Mouse (Mus musculus): ENCODE data around the gene Nsmce3. TPM values are rescaled to one million over a fixed set of nuclear protein-coding genes. Genes with fewer than 3 reads are reported as not detected.

The Nsmce3 gene
- polyA plus RNA-seq, 1 experiment from 2014 or later = 11.1 TPM

DNA sequence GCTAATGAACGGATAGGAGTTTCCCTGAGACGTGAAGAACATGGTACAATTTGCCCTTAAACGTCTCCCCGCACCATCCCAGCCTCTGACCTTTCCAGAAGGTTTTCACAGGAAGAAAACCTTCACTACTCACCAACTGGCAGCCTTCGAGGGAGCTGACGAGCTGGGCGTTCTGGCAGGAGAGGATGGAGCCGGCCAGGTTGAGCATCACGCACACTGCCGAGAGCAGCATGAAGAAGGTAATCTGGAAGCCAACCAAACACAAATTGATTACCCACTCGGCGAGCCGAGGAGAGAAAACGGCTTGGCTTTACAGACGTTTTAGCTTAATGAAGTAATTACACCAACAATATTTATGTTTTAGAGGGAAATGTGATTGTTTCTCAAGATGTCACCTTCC, 16.8 kb downstream of the Nsmce3 start:
- peak overlapping the region; percentile 23; the same call in 1 of the 2 replicates for H3K27ac ChIP-seq
- H3K4me2 ChIP-seq (replicated peaks) = no peak overlapping the region

GRCm38 (mm10) chr7:64855389-64855927, 17.3 kb downstream of the Nsmce3 start:
- Histone ChIP-seq H3K4me2 (replicated peaks) (no peak overlapping the region), H3K4me3 (no peak overlapping the region), H3K9me3 (replicated peaks) (no peaks in the 10 kb centered on the region), H3K27ac (no peak overlapping the region), H3K9ac (no peak overlapping the region), H3K36me3 (no peaks in the 10 kb centered on the region), H3K27me3 (no peaks in the 10 kb centered on the region), H3K4me1 (no peaks in the 10 kb centered on the region)
- WGBS = 93% methylated on average over 5 of the region's 10 CpGs
- ATAC-seq (ENCODE audit: low FRiP score) = no peak

More for the DNA sequence above, 16.8 kb downstream of the Nsmce3 start:
- H3K4me3 ChIP-seq = no peak overlapping the region
- no peaks in the 10 kb centered on the region for H3K4me1 ChIP-seq
- 74% methylated on average over 15 of the region's 15 CpGs for WGBS
- ATAC-seq (ENCODE audit: low FRiP score) = no peak
- H3K9me3 ChIP-seq (replicated peaks) = no peaks in the 10 kb centered on the region
- no peaks in the 10 kb centered on the region for H3K36me3 ChIP-seq
- H3K9ac ChIP-seq = no peak overlapping the region
- H3K27me3 ChIP-seq = no peaks in the 10 kb centered on the region

DNA sequence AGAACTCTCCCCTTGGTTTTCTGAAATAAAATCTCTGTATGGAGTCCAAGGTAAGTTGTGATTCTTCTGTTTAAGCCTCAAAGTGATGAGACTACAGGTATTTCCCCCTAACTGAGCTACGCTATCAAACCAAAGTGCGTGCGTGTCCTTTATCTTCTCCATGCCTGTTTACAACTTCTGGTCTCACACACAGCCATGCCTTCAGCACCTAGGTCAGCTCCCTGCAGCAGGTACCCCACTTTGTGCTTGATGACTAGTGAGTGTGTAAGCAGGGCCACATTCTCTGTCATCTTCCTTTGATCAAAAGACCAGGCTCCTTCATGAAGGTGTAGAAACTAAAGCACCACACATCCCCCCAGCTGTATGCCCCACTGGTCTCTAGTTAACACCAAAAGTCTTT, 22.0 kb downstream of the Nsmce3 start:
- ATAC-seq (ENCODE audit: low FRiP score) = no peak
- no peaks in the 10 kb centered on the region for H3K27me3 ChIP-seq
- no peaks in the 10 kb centered on the region for H3K4me1 ChIP-seq
- H3K9me3 ChIP-seq (replicated peaks) = no peaks in the 10 kb centered on the region
- H3K27ac ChIP-seq = no peak overlapping the region
- H3K36me3 ChIP-seq = no peaks in the 10 kb centered on the region
- H3K4me2 ChIP-seq (replicated peaks) = no peak overlapping the region
- no peak overlapping the region for H3K4me3 ChIP-seq
- 52% methylated on average over 3 of the region's 3 CpGs for WGBS
- no peak overlapping the region for H3K9ac ChIP-seq

DNA sequence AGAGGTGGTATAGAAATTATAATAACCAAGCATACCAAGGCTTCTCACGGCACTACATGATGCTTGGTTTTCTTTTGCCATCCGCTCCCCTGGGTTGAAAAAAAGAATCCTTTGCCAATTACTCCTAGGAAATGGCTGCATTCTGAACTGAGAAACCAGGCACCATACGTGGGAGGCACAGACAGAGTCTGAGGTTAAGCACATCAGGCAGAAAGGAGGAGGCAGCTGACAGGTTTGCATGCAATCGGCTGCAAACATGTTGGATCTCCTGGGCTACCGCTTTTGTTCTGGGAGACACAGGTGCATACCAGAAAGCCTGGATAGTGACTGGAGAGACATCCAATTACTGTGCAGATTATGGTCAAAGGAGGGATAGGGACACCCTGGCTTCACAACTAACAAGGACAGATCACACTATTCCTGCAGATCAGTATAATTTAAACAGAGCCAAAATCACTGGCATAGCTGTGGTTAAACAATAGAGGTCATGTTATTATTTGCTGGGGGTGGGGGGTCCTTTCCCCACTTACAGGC, 25.4 kb downstream of the Nsmce3 start:
- H3K36me3 ChIP-seq = no peaks in the 10 kb centered on the region
- 80% methylated on average over 5 of the region's 5 CpGs for WGBS
- no peak overlapping the region for H3K4me3 ChIP-seq
- no peaks in the 10 kb centered on the region for H3K9me3 ChIP-seq (replicated peaks)
- no peaks in the 10 kb centered on the region for H3K4me1 ChIP-seq
- no peaks in the 10 kb centered on the region for H3K27me3 ChIP-seq
- H3K4me2 ChIP-seq (replicated peaks) = no peak overlapping the region
- H3K27ac ChIP-seq = no peak overlapping the region
- H3K9ac ChIP-seq = no peak overlapping the region
- no peak for ATAC-seq (ENCODE audit: low FRiP score)

DNA sequence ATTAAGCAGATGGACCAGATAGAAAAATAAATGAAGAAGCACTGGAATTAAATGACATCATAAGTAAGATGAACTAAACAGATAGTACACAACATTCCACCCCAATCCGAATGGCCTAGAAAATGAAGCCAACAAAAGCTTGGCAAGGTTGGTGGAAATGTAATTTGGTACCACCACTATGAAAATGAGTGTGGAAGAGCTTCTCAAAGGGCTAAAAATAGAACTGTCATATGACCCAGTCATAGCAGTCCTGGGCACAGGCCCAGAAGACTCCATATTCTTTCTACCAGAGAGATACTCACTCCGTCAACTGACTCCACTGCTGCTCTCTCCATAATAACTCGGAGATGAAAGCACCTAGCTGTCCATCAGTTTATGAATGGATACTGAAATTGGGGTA, 26.7 kb downstream of the Nsmce3 start:
- ATAC-seq (ENCODE audit: low FRiP score) = no peak
- H3K27ac ChIP-seq = no peak overlapping the region
- H3K4me1 ChIP-seq = peaks cover 7% of the 10 kb centered on the region
- H3K4me2 ChIP-seq (replicated peaks) = no peak overlapping the region
- no peak overlapping the region for H3K9ac ChIP-seq
- H3K4me3 ChIP-seq = no peak overlapping the region
- WGBS = 96% methylated on average over 3 of the region's 3 CpGs
- H3K9me3 ChIP-seq (replicated peaks) = no peaks in the 10 kb centered on the region
- no peaks in the 10 kb centered on the region for H3K27me3 ChIP-seq
- no peaks in the 10 kb centered on the region for H3K36me3 ChIP-seq

GRCm38 (mm10) chr7:64840946-64841659, 31.7 kb downstream of the Nsmce3 start:
- 0 out of 2 replicates have a peak, but pooled peaks cover 4% of the 10 kb centered on the region for H3K27me3 ChIP-seq
- H3K36me3 ChIP-seq = no peaks in the 10 kb centered on the region
- 29% methylated on average over 10 of the region's 10 CpGs for WGBS
- peaks cover 22% of the 10 kb centered on the region for H3K4me1 ChIP-seq
- H3K27ac ChIP-seq = peak overlapping the region; percentile 60
- peak overlapping the region; percentile 30 for H3K4me2 ChIP-seq (replicated peaks)
- H3K9me3 ChIP-seq (replicated peaks) = no peaks in the 10 kb centered on the region
- peak; percentile 87 for ATAC-seq (ENCODE audit: low FRiP score)
- H3K9ac ChIP-seq = no peak overlapping the region
- H3K4me3 ChIP-seq = no peak overlapping the region

DNA sequence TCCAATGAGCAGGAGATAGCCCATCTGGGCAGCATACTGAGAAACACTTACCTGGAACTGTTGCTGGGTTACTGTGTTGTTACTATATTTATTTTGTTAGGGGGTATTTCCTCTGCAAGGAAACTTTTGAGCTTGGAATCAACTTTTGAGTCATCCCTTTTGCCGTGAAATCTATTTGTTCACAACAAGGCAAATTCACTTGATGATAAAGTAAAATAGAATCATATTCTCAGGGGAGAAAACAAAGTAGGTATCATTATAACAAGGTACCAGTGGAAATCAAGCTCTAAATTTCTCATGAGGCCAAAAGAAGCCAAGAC, 32.3 kb downstream of the Nsmce3 start:
- Histone ChIP-seq H3K4me3 (no peak overlapping the region), H3K27me3 (0 out of 2 replicates have a peak, but pooled peaks cover 4% of the 10 kb centered on the region), H3K36me3 (no peaks in the 10 kb centered on the region), H3K4me2 (replicated peaks) (peak overlapping the region; percentile 55; the same call in 1 of the 2 replicates), H3K9ac (no peak overlapping the region), H3K27ac (no peak overlapping the region; the same call in 1 of the 2 replicates), H3K4me1 (peaks cover 22% of the 10 kb centered on the region), H3K9me3 (replicated peaks) (no peaks in the 10 kb centered on the region)
- no peak for ATAC-seq (ENCODE audit: low FRiP score)
- WGBS = 67% methylated on average over 1 of the region's 1 CpGs

DNA sequence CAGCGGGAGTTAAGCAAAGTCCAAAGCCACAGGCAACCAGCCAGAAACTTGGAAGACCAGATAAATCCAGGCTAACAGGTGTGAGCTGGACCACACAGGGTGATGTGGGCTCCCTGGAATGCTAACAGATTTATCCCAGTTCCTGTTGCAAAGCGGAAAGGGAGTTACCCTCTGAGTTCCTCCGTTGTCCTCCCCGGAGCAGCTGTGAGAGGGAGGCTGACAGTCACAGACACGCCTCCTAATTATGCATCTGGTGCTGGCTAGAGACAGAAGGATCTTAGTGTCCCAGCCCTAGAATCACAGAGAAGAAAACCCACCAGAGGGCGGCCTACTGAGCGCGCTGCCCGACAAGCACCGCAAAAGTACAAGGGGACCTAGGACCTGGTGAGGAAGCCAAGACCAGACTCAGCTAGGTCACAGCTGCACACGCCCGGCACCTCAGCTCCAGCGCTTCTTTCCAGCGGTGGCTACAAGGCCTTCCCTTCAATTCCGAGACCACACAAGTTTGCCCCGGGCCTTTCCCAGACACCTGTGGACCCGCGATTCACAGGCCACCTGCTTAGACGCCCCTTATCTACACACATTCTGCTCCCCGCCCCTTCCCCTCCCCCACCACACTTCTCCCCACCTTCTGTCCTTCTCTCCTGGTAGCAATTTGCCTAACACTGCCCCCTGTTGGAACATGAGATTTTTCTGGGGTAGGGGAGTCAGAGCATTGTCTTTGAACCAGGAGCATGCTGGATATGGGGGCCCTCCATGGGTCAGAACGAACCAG, 32.8 kb downstream of the Nsmce3 start:
- H3K27me3 ChIP-seq = 0 out of 2 replicates have a peak, but pooled peaks cover 4% of the 10 kb centered on the region
- ATAC-seq (ENCODE audit: low FRiP score) = peak; percentile 87
- H3K9me3 ChIP-seq (replicated peaks) = no peaks in the 10 kb centered on the region
- peaks cover 22% of the 10 kb centered on the region for H3K4me1 ChIP-seq
- no peak overlapping the region; the same call in 1 of the 2 replicates for H3K27ac ChIP-seq
- H3K4me2 ChIP-seq (replicated peaks) = peak overlapping the region; percentile 55
- WGBS = 1% methylated on average over 21 of the region's 21 CpGs
- H3K36me3 ChIP-seq = no peaks in the 10 kb centered on the region
- no peak overlapping the region for H3K9ac ChIP-seq
- H3K4me3 ChIP-seq = peak overlapping the region; percentile 20

GRCm38 (mm10) chr7:64839281-64839680, 33.5 kb downstream of the Nsmce3 start:
- peaks cover 22% of the 10 kb centered on the region for H3K4me1 ChIP-seq
- WGBS = 57% methylated on average over 2 of the region's 2 CpGs
- no peak; the same call in 1 of the 2 replicates for ATAC-seq (ENCODE audit: low FRiP score)

GRCm38 (mm10) chr7:64830214-64830995, 42.4 kb downstream of the Nsmce3 start:
- no peaks in the 10 kb centered on the region for H3K36me3 ChIP-seq
- peaks cover 5% of the 10 kb centered on the region for H3K4me1 ChIP-seq
- H3K4me2 ChIP-seq (replicated peaks) = no peak overlapping the region
- H3K27ac ChIP-seq = no peak overlapping the region
- no peak overlapping the region for H3K4me3 ChIP-seq
- ATAC-seq (ENCODE audit: low FRiP score) = no peak
- H3K27me3 ChIP-seq = no peaks in the 10 kb centered on the region
- no peaks in the 10 kb centered on the region; the same call in 1 of the 2 replicates for H3K9me3 ChIP-seq (replicated peaks)
- 40% methylated on average over 5 of the region's 5 CpGs for WGBS
- H3K9ac ChIP-seq = no peak overlapping the region

More at GRCm38 (mm10) chr7:64839281-64839680, 33.5 kb downstream of the Nsmce3 start:
- Histone ChIP-seq H3K9me3 (replicated peaks) (no peaks in the 10 kb centered on the region), H3K9ac (no peak overlapping the region), H3K4me2 (replicated peaks) (peak overlapping the region; percentile 55; the same call in 1 of the 2 replicates), H3K27me3 (0 out of 2 replicates have a peak, but pooled peaks cover 4% of the 10 kb centered on the region), H3K4me3 (no peak overlapping the region), H3K27ac (no peak overlapping the region), H3K36me3 (no peaks in the 10 kb centered on the region)

GRCm38 (mm10) chr7:64821081-64821480, 51.7 kb downstream of the Nsmce3 start:
- no peaks in the 10 kb centered on the region for H3K36me3 ChIP-seq
- H3K4me1 ChIP-seq = no peaks in the 10 kb centered on the region
- 86% methylated on average over 5 of the region's 5 CpGs for WGBS
- ATAC-seq (ENCODE audit: low FRiP score) = no peak
- no peak overlapping the region for H3K4me3 ChIP-seq
- H3K9me3 ChIP-seq (replicated peaks) = no peaks in the 10 kb centered on the region
- H3K9ac ChIP-seq = no peak overlapping the region
- no peak overlapping the region for H3K27ac ChIP-seq
- no peaks in the 10 kb centered on the region for H3K27me3 ChIP-seq
- no peak overlapping the region for H3K4me2 ChIP-seq (replicated peaks)
